In genomic region chr19:17393841-17394591, GRCm38 (mm10) we compare ENCODE assay signal across 8 mouse cellular contexts. TPM values are rescaled to one million over a fixed set of nuclear protein-coding genes. Genes with fewer than 3 reads are reported as not detected.
DNase-seq lines count a peak whose midpoint lies in the region; ATAC-seq lines count a peak whose summit lies in the region.

TSS of gene Rfk (plus strand) at chr19:17394043.

- peak; percentile 97 for ATAC-seq in embryonic facial prominence, embryonic 14.5 days (ENCODE audit: low read depth)
- peak; percentile 98 for ATAC-seq in kidney, embryonic 14.5 days (ENCODE audit: low FRiP score, low TSS enrichment)
- ATAC-seq in limb, embryonic 15.5 days (ENCODE audit: insufficient number of reproducible peaks, low FRiP score, low TSS enrichment, low read depth), result peak; percentile 93

- peak within 1 kb of the TSS; percentile 55 for H3K4me2 ChIP-seq in embryonic facial prominence, embryonic 14.5 days (ENCODE audit: low read depth, low read length)
- H3K4me2 ChIP-seq in kidney, embryonic 14.5 days (replicated peaks; ENCODE audit: low read depth, low read length), result peak within 1 kb of the TSS; percentile 61
- peak within 1 kb of the TSS; percentile 55 for H3K4me2 ChIP-seq in limb, embryonic 15.5 days

- under 1% methylated on average over 45 of the region's 83 CpGs for WGBS in embryonic facial prominence, embryonic 14.5 days
- under 1% methylated on average over 81 of the region's 83 CpGs for WGBS in kidney, embryonic 14.5 days
- under 1% methylated on average over 83 of the region's 83 CpGs for WGBS in limb, embryonic 15.5 days

- peak; percentile 90 for DNase-seq in 3T3-L1 (ENCODE audit: low read depth, low spot score)
- peak; percentile 83 to 92 for DNase-seq in adrenal gland, postnatal 4 days (ENCODE audit: low spot score in 2 of 2)
- peak; percentile 94 for DNase-seq in embryonic facial prominence, embryonic 14.5 days (ENCODE audit: low spot score)
- DNase-seq in heart, adult 8-10 months (ENCODE audit: low spot score), result peak; percentile 86
- peak; percentile 55 to 78 for DNase-seq in monocyte, adult 2 months (ENCODE audit: low read depth in 1 of 2, low spot score in 2 of 2)
- DNase-seq in spleen, postnatal 36 days (ENCODE audit: low spot score in 2 of 2), result peak; percentile 93 to 94

- no peaks in the 10 kb centered on the region for H3K9me3 ChIP-seq in embryonic facial prominence, embryonic 14.5 days (ENCODE audit: control insufficient read depth, low read length)
- H3K9me3 ChIP-seq in kidney, embryonic 14.5 days (ENCODE audit: control insufficient read depth, low read length), result no peaks in the 10 kb centered on the region
- no peaks in the 10 kb centered on the region for H3K9me3 ChIP-seq in limb, embryonic 15.5 days

- H3K27me3 ChIP-seq in embryonic facial prominence, embryonic 14.5 days (replicated peaks; ENCODE audit: control insufficient read depth, insufficient read depth, low read length), result no peaks in the 10 kb centered on the region
- H3K27me3 ChIP-seq in kidney, embryonic 14.5 days (ENCODE audit: control insufficient read depth, insufficient read depth, low read length), result no peaks in the 10 kb centered on the region
- no peaks in the 10 kb centered on the region for H3K27me3 ChIP-seq in limb, embryonic 15.5 days

- peaks cover 8% of the 10 kb centered on the region for H3K4me1 ChIP-seq in embryonic facial prominence, embryonic 14.5 days (ENCODE audit: control insufficient read depth, insufficient read depth, low read length)
- H3K4me1 ChIP-seq in kidney, embryonic 14.5 days (ENCODE audit: control insufficient read depth, insufficient read depth, low read length), result no peaks in the 10 kb centered on the region; the same call in 1 of the 2 replicates
- peaks cover 3% of the 10 kb centered on the region; the same call in 1 of the 2 replicates for H3K4me1 ChIP-seq in limb, embryonic 15.5 days

- H3K27ac ChIP-seq in embryonic facial prominence, embryonic 14.5 days (replicated peaks; ENCODE audit: low read depth, low read length), result peak within 1 kb of the TSS; percentile 65
- peak within 1 kb of the TSS; percentile 12; the same call in 1 of the 2 replicates for H3K27ac ChIP-seq in kidney, embryonic 14.5 days (ENCODE audit: low read depth, low read length)
- H3K27ac ChIP-seq in limb, embryonic 15.5 days, result peak within 1 kb of the TSS; percentile 65

- H3K36me3 ChIP-seq in embryonic facial prominence, embryonic 14.5 days (ENCODE audit: control insufficient read depth, insufficient read depth, low read length), result peaks cover 22% of the 10 kb centered on the region
- H3K36me3 ChIP-seq in kidney, embryonic 14.5 days (ENCODE audit: control insufficient read depth, insufficient read depth, low read length), result peaks cover 9% of the 10 kb centered on the region
- peaks cover 23% of the 10 kb centered on the region for H3K36me3 ChIP-seq in limb, embryonic 15.5 days

- peak within 1 kb of the TSS; percentile 90 for H3K9ac ChIP-seq in embryonic facial prominence, embryonic 14.5 days (ENCODE audit: low read depth, low read length)
- peak within 1 kb of the TSS; percentile 84 for H3K9ac ChIP-seq in kidney, embryonic 14.5 days (ENCODE audit: low read depth, low read length)
- H3K9ac ChIP-seq in limb, embryonic 15.5 days, result peak within 1 kb of the TSS; percentile 87

- H3K4me3 ChIP-seq in embryonic facial prominence, embryonic 14.5 days (ENCODE audit: low read depth, low read length), result peak within 1 kb of the TSS; percentile 91
- peak within 1 kb of the TSS; percentile 79 for H3K4me3 ChIP-seq in kidney, embryonic 14.5 days (ENCODE audit: low read length)
- peak within 1 kb of the TSS; percentile 90 for H3K4me3 ChIP-seq in limb, embryonic 15.5 days

RNA-seq across cellular contexts. Expression of gene Rfk, which starts in this region (rescaled TPM):
- 10 to 100 TPM; 66.4 to 73.2 TPM for total RNA-seq in adrenal gland, postnatal 4 days (2021)
- 64.7 and 68.8 TPM in 2 replicates for polyA plus RNA-seq in embryonic facial prominence, embryonic 14.5 days (2014; fragmentation: Nextera tagmentation; extraction: Ambion mirVana)
- total RNA-seq in heart, adult 8-10 months (2022), result 10 to 100 TPM; 67.6 to 71.6 (median 69.7) TPM
- polyA plus RNA-seq in kidney, embryonic 14.5 days (2014; fragmentation: Nextera tagmentation; extraction: Ambion mirVana), result 55.2 and 77.2 TPM in 2 replicates
- 49.1 and 53.7 TPM in 2 replicates for polyA plus RNA-seq in limb, embryonic 15.5 days (2015; fragmentation: Nextera tagmentation; extraction: Ambion mirVana)

Comparison
In these comparisons a context has a peak if more than half of its experiments do, and no peak if none do; other contexts are left out.
1. Peak in every context shown above with its lines: DNase-seq, ATAC-seq, H3K4me3 ChIP-seq and H3K27ac ChIP-seq.
2. H3K27ac ChIP-seq: peak in every context shown above with its lines; median percentile 65 in embryonic facial prominence, embryonic 14.5 days; 65 in limb, embryonic 15.5 days; 12 in kidney, embryonic 14.5 days.